Mouse (Mus musculus) hindbrain, embryonic 13.5 days (tissue): Measurements from ENCODE around the gene D730048I06Rik. TPM values are rescaled to one million over a fixed set of nuclear protein-coding genes. Genes with fewer than 3 reads are reported as not detected.
"Not testable (repeated sequence)": the region's sequence is repeated elsewhere in the genome, so short reads cannot be mapped to it uniquely, and the experiment has no call there.

Experiments
- ATAC-seq: fragments of 200-750 bp; cut with Nextera tagmentation; 2 replicates; pipeline ENCODE4 v1.8.0; 2017; ENCODE audit warnings: moderate TSS enrichment; ENCODE audit not compliant: low FRiP score
- H3K27ac ChIP-seq: fragments of 300-500 bp; sonication (generic); 2 replicates; pipeline ENCODE4 v1.5.1; 2015; ENCODE audit warnings: inconsistent platforms, mild to moderate bottlenecking, moderate library complexity
- H3K27me3 ChIP-seq: fragments of 300-500 bp; sonication (generic); 2 replicates; pipeline ENCODE4 v1.6.1; 2015; ENCODE audit warnings: mild to moderate bottlenecking, inconsistent platforms
- H3K36me3 ChIP-seq: fragments of 300-500 bp; sonication (generic); 2 replicates; pipeline ENCODE4 v1.6.1; 2015; ENCODE audit warnings: mild to moderate bottlenecking, inconsistent platforms
- H3K4me1 ChIP-seq: fragments of 300-500 bp; sonication (generic); replicated peaks from 2 replicates; pipeline ENCODE4 v1.6.1; 2015; ENCODE audit warnings: inconsistent platforms
- H3K4me2 ChIP-seq: fragments of 300-500 bp; sonication (generic); 2 replicates; pipeline ENCODE4 v1.6.1; 2015; ENCODE audit warnings: inconsistent platforms, mild to moderate bottlenecking, moderate library complexity
- H3K4me3 ChIP-seq: fragments of 300-500 bp; sonication (generic); 2 replicates; pipeline ENCODE4 v1.5.1; 2015; ENCODE audit warnings: mild to moderate bottlenecking, inconsistent platforms
- H3K9ac ChIP-seq: fragments of 300-500 bp; sonication (generic); 2 replicates; pipeline ENCODE4 v1.6.1; 2015; ENCODE audit warnings: mild to moderate bottlenecking, inconsistent platforms
- H3K9me3 ChIP-seq: fragments of 300-500 bp; sonication (generic); 2 replicates; pipeline ENCODE4 v1.6.1; 2016; ENCODE audit warnings: inconsistent platforms
- WGBS: fragments of 180-500 bp; shearing (Covaris S2); methylation state at CpG from one replicate; pipeline ENCODE4 v1.1.7; 2015; 5-methylcytosine and 5-hydroxymethylcytosine counted together
- polyA plus RNA-seq: library from polyadenylated mRNA; unstranded; fragments of >200 nt; fragmentation: Nextera tagmentation; extraction: Ambion mirVana; gene quantifications from 2 replicates; pipeline ENCODE4 v1.2.1, GENCODE M21; 2015

D730048I06Rik gene
- polyA plus RNA-seq: not detected in 2 replicates

- no peak for ATAC-seq
- 95% methylated on average over 3 of the region's 3 CpGs for WGBS
These were observed at the start of gene D730048I06Rik, which contains the start of gene Gm27235 for GRCm38 (mm10) chr9:35790001-35790400. Gene D730048I06Rik (minus strand): TSS chr9:35790112. Gene Gm27235 (minus strand): TSS chr9:35790101.

GRCm38 (mm10) chr9:35817881-35818280 is 28.0 kb upstream of the D730048I06Rik start:
- H3K4me3 ChIP-seq, H3K27me3 ChIP-seq, H3K4me1 ChIP-seq, H3K9ac ChIP-seq, H3K27ac ChIP-seq, H3K4me2 ChIP-seq, ATAC-seq, H3K36me3 ChIP-seq: not testable (repeated sequence)
- peaks cover 21% of the 10 kb centered on the region for H3K9me3 ChIP-seq
- 94% methylated on average over 15 of the region's 15 CpGs for WGBS

More at GRCm38 (mm10) chr9:35790001-35790400, at the start of gene D730048I06Rik, which contains the start of gene Gm27235:
- H3K4me3 ChIP-seq: no peak within 1 kb of the TSS
- H3K4me1 ChIP-seq: no peaks in the 10 kb centered on the region
- H3K9me3 ChIP-seq: peaks cover 10% of the 10 kb centered on the region
- no peak within 1 kb of the TSS for H3K4me2 ChIP-seq
- no peaks in the 10 kb centered on the region for H3K27me3 ChIP-seq
- no peak within 1 kb of the TSS for H3K27ac ChIP-seq
- H3K36me3 ChIP-seq: no peaks in the 10 kb centered on the region
- H3K9ac ChIP-seq: no peak within 1 kb of the TSS

- Histone ChIP-seq H3K4me2 (no peak overlapping the region), H3K4me3 (no peak overlapping the region), H3K27ac (no peak overlapping the region), H3K36me3 (no peaks in the 10 kb centered on the region), H3K9ac (no peak overlapping the region), H3K27me3 (no peaks in the 10 kb centered on the region), H3K4me1 (no peaks in the 10 kb centered on the region), H3K9me3 (peaks cover 27% of the 10 kb centered on the region)
- ATAC-seq: no peak
These were observed 8.2 kb upstream of the D730048I06Rik start for GRCm38 (mm10) chr9:35798146-35798545.

GRCm38 (mm10) chr9:35778009-35778408 is 11.9 kb downstream of the D730048I06Rik start, which contains the start of gene Gm17727:
Gene Gm17727 (minus strand): TSS chr9:35778109.
- Histone ChIP-seq H3K9ac (no peak within 1 kb of the TSS), H3K4me2 (no peak within 1 kb of the TSS), H3K36me3 (no peaks in the 10 kb centered on the region), H3K27me3 (no peaks in the 10 kb centered on the region), H3K9me3 (peaks cover 6% of the 10 kb centered on the region), H3K27ac (no peak within 1 kb of the TSS), H3K4me1 (no peaks in the 10 kb centered on the region), H3K4me3 (no peak within 1 kb of the TSS)
- ATAC-seq: no peak
- WGBS: 62% methylated on average over 3 of the region's 3 CpGs

GRCm38 (mm10) chr9:35756843-35757242 is 33.1 kb downstream of the D730048I06Rik start:
- no peak for ATAC-seq
- no peaks in the 10 kb centered on the region for H3K36me3 ChIP-seq

GRCm38 (mm10) chr9:35740749-35741148 is 49.2 kb downstream of the D730048I06Rik start, which contains the start of gene Gm17677:
Gene Gm17677 (plus strand): TSS chr9:35741049.
- H3K4me2 ChIP-seq: no peak within 1 kb of the TSS
- H3K9ac ChIP-seq: no peak within 1 kb of the TSS
- no peaks in the 10 kb centered on the region for H3K27me3 ChIP-seq
- H3K9me3 ChIP-seq: peaks cover 6% of the 10 kb centered on the region; the same call in 1 of the 2 replicates
- no peaks in the 10 kb centered on the region for H3K4me1 ChIP-seq
- no peak within 1 kb of the TSS for H3K27ac ChIP-seq
- H3K36me3 ChIP-seq: no peaks in the 10 kb centered on the region
- no peak for ATAC-seq
- no peak within 1 kb of the TSS for H3K4me3 ChIP-seq

More at GRCm38 (mm10) chr9:35756843-35757242, 33.1 kb downstream of the D730048I06Rik start:
- Histone ChIP-seq H3K9ac (no peak overlapping the region), H3K27me3 (no peaks in the 10 kb centered on the region), H3K4me3 (no peak overlapping the region), H3K4me1 (no peaks in the 10 kb centered on the region), H3K9me3 (no peaks in the 10 kb centered on the region), H3K4me2 (no peak overlapping the region), H3K27ac (no peak overlapping the region)

Other genes starting within 250 kb of the D730048I06Rik start
- 23.5 and 24.1 TPM in 2 replicates for gene Ddx25, start 231.6 kb downstream of the D730048I06Rik start, polyA plus RNA-seq
- gene Pus3, start 231.5 kb downstream of the D730048I06Rik start, polyA plus RNA-seq: 15.1 and 18.1 TPM in 2 replicates
- gene Pate2, start 219.8 kb downstream of the D730048I06Rik start, polyA plus RNA-seq: 1.5 and 2.2 TPM in 2 replicates
- gene Hyls1, start 219.7 kb downstream of the D730048I06Rik start, polyA plus RNA-seq: 19.7 and 21.3 TPM in 2 replicates
- not detected in 2 replicates for gene Pate4, start 178.2 kb downstream of the D730048I06Rik start, polyA plus RNA-seq
- not detected in 2 replicates for gene Pate3, start 141.9 kb downstream of the D730048I06Rik start, polyA plus RNA-seq
- 0.12 TPM in 1 of 2 replicates, not detected in the other for gene Pate1, start 102.7 kb downstream of the D730048I06Rik start, polyA plus RNA-seq
- not detected in 2 replicates for gene Gm17677, start 49.1 kb downstream of the D730048I06Rik start, polyA plus RNA-seq
- gene Gm17727, start 12.0 kb downstream of the D730048I06Rik start, polyA plus RNA-seq: not detected in 2 replicates
- not detected in 2 replicates for gene Gm27235, start within 50 bp of the D730048I06Rik start, polyA plus RNA-seq
- gene 9230110F15Rik, start 54.0 kb upstream of the D730048I06Rik start, polyA plus RNA-seq: not detected in 2 replicates
- not detected in 2 replicates for gene 9230113P08Rik, start 118.3 kb upstream of the D730048I06Rik start, polyA plus RNA-seq